Mouse (Mus musculus): ENCODE data around the gene Ric3. TPM values are rescaled to one million over a fixed set of nuclear protein-coding genes. Genes with fewer than 3 reads are reported as not detected.

Gene Ric3
- polyA plus RNA-seq, 1 experiment from 2014 or later: 3.4 TPM

GRCm38 (mm10) chr7:109016378-109016923, 66.7 kb downstream of the Ric3 start:
- 42% methylated on average over 5 of the region's 5 CpGs for WGBS
- H3K4me2 ChIP-seq (replicated peaks): no peak overlapping the region
- no peak overlapping the region for H3K27ac ChIP-seq (replicated peaks)
- H3K36me3 ChIP-seq: no peaks in the 10 kb centered on the region
- peaks cover 3% of the 10 kb centered on the region for H3K4me1 ChIP-seq
- peaks cover 17% of the 10 kb centered on the region for H3K27me3 ChIP-seq
- 0 out of 2 replicates have a peak, but pooled peaks have one; percentile 51 for ATAC-seq (ENCODE audit: insufficient number of reproducible peaks, low FRiP score, low TSS enrichment, low read depth)
- H3K9ac ChIP-seq: no peak overlapping the region
- H3K4me3 ChIP-seq (replicated peaks): no peak overlapping the region
- H3K9me3 ChIP-seq (replicated peaks): no peaks in the 10 kb centered on the region

GRCm38 (mm10) chr7:109014851-109015250, 68.3 kb downstream of the Ric3 start:
- ATAC-seq (ENCODE audit: insufficient number of reproducible peaks, low FRiP score, low TSS enrichment, low read depth): no peak
- Histone ChIP-seq H3K27ac (replicated peaks) (no peak overlapping the region), H3K9ac (no peak overlapping the region), H3K4me2 (replicated peaks) (no peak overlapping the region), H3K9me3 (replicated peaks) (no peaks in the 10 kb centered on the region), H3K4me3 (replicated peaks) (no peak overlapping the region), H3K27me3 (peaks cover 33% of the 10 kb centered on the region), H3K36me3 (no peaks in the 10 kb centered on the region), H3K4me1 (peaks cover 14% of the 10 kb centered on the region)
- WGBS: 64% methylated on average over 7 of the region's 7 CpGs

GRCm38 (mm10) chr7:109012998-109013625, 70.0 kb downstream of the Ric3 start:
- ATAC-seq (ENCODE audit: insufficient number of reproducible peaks, low FRiP score, low TSS enrichment, low read depth): no peak
- Histone ChIP-seq H3K4me1 (peaks cover 14% of the 10 kb centered on the region), H3K27ac (replicated peaks) (no peak overlapping the region), H3K9ac (no peak overlapping the region), H3K9me3 (replicated peaks) (no peaks in the 10 kb centered on the region), H3K4me3 (replicated peaks) (no peak overlapping the region), H3K4me2 (replicated peaks) (no peak overlapping the region), H3K27me3 (peaks cover 41% of the 10 kb centered on the region), H3K36me3 (no peaks in the 10 kb centered on the region)
- WGBS: 41% methylated on average over 4 of the region's 4 CpGs

DNA sequence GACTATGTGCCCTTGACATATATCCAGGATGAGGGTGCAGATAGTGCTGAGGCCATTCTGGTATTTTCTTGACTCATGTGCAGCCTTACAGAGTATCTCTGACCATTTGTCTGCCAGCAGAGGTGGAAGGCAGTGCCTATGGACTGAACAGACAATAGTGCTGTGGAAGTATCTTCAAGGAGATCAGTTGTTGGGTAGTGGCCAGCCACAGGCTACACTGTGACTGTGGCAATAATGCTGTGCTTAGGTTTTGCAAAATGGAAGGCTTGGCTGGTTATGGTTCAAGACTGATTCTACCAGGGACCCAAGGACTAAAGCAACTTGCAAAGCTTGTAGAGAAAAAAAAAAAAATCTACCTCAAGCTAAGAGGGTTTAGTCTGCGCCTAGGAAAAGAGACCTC, 70.6 kb downstream of the Ric3 start:
- Histone ChIP-seq H3K9ac (no peak overlapping the region), H3K27me3 (peaks cover 41% of the 10 kb centered on the region), H3K9me3 (replicated peaks) (no peaks in the 10 kb centered on the region), H3K4me2 (replicated peaks) (no peak overlapping the region), H3K36me3 (no peaks in the 10 kb centered on the region), H3K4me1 (peaks cover 14% of the 10 kb centered on the region), H3K4me3 (replicated peaks) (no peak overlapping the region), H3K27ac (replicated peaks) (no peak overlapping the region)
- WGBS: 85% methylated on average over 1 of the region's 1 CpGs
- ATAC-seq (ENCODE audit: insufficient number of reproducible peaks, low FRiP score, low TSS enrichment, low read depth): no peak

DNA sequence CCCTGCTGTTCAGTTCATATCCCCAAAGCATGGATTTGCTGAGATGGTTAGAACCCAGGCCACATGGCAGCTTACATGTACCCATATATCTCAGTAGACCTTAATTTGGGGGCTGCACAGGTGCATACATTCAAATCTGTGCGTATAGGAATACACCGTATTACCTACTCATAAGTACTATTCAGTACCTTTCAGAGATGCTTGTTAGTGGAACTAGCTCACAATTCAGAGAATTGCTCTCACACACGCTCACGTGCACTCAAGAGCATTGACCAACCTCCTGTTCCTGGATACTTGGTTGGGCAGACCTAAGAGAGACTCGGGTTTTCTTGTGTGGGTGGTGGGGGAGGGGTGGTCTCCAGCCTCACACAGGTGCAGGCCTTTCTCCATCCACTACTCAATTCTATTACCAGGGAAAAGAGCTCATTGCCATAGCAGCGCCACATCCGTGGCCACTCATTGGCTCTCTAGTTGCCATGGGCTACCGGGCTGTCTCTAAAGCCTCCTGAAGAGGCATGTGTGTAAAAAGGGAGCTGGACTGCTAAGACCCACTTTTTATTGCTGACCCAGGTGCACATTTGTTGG, 71.4 kb downstream of the Ric3 start:
- H3K9me3 ChIP-seq (replicated peaks): no peaks in the 10 kb centered on the region
- peak overlapping the region; percentile 60 for H3K4me3 ChIP-seq (replicated peaks)
- no peak for ATAC-seq (ENCODE audit: insufficient number of reproducible peaks, low FRiP score, low TSS enrichment, low read depth)
- peak overlapping the region; percentile 95 for H3K4me2 ChIP-seq (replicated peaks)
- H3K9ac ChIP-seq: no peak overlapping the region
- H3K36me3 ChIP-seq: no peaks in the 10 kb centered on the region
- WGBS: 51% methylated on average over 8 of the region's 8 CpGs
- peaks cover 41% of the 10 kb centered on the region for H3K27me3 ChIP-seq
- peaks cover 14% of the 10 kb centered on the region for H3K4me1 ChIP-seq
- no peak overlapping the region for H3K27ac ChIP-seq (replicated peaks)

DNA sequence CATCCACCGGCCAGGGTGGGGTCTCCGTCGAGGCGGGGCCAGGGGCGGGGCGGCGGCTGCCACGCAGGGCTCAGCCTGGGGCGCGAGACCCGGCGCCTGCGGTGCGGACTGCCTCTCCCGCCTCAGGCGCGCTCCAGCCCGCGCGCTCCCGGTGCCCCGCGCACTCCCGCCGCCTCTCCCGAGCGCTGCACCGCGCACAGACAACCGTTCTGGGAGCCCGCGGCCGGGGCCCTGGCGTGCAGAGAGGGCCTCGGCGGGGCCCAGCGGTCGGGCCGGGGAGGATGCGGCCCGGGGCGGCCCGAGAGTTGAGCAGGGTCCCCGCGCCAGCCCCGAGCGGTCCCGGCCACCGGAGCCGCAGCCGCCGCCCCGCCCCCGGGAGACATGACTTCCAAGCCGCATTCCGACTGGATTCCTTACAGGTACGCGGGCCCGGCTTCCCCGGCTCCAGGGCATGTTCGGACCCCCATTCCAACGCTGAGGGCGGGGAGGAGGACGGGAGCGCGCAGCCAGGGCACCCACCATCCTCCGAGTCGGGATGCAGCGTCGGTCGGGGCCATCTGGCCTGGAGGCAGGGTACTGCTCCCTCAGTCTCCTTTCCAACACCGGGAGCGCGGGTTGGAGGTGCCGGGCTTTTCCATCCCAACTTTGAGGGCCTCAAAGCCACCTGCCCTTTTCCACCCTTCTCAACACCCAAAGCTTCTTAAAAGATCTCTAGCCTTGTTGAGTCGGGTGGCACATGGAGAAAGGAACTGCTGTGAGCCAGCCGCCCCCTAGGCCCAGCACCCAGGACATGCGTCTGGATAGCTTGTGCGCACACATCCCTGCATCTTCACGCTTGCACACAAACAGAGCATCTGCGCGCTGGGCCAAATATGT, 72.2 kb downstream of the Ric3 start:
- H3K27ac ChIP-seq (replicated peaks): no peak overlapping the region
- H3K36me3 ChIP-seq: no peaks in the 10 kb centered on the region
- H3K4me3 ChIP-seq (replicated peaks): peak overlapping the region; percentile 60
- WGBS: 3% methylated on average over 66 of the region's 82 CpGs
- no peaks in the 10 kb centered on the region for H3K9me3 ChIP-seq (replicated peaks)
- peak; percentile 64; the same call in 1 of the 2 replicates for ATAC-seq (ENCODE audit: insufficient number of reproducible peaks, low FRiP score, low TSS enrichment, low read depth)
- peak overlapping the region; percentile 33 for H3K9ac ChIP-seq
- H3K4me2 ChIP-seq (replicated peaks): peak overlapping the region; percentile 95
- H3K4me1 ChIP-seq: peaks cover 14% of the 10 kb centered on the region
- peaks cover 41% of the 10 kb centered on the region for H3K27me3 ChIP-seq

DNA sequence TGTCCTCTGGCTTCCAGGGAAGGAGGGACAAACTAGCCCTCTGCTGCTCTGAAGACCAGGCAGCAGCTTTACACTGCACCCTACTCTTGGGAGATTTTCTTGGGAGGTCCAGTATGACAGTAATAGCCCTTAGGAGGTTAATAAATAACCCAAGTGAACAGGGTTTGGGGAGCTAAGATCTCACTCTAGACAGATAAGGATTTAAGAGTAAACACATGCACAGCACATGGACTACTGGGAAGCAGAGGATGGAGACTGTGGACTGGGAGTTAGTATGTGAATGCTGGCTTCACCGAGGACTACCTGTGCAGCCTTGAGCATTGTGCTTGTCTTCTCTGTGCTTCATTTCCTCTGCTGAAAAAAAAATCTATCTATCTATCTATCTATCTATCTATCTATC, 73.9 kb downstream of the Ric3 start:
- Histone ChIP-seq H3K9me3 (replicated peaks) (no peaks in the 10 kb centered on the region), H3K36me3 (no peaks in the 10 kb centered on the region), H3K4me3 (replicated peaks) (no peak overlapping the region), H3K9ac (no peak overlapping the region), H3K4me1 (peaks cover 14% of the 10 kb centered on the region), H3K4me2 (replicated peaks) (no peak overlapping the region), H3K27ac (replicated peaks) (no peak overlapping the region), H3K27me3 (peaks cover 41% of the 10 kb centered on the region)
- no peak for ATAC-seq (ENCODE audit: insufficient number of reproducible peaks, low FRiP score, low TSS enrichment, low read depth)
- 96% methylated on average over 1 of the region's 1 CpGs for WGBS

DNA sequence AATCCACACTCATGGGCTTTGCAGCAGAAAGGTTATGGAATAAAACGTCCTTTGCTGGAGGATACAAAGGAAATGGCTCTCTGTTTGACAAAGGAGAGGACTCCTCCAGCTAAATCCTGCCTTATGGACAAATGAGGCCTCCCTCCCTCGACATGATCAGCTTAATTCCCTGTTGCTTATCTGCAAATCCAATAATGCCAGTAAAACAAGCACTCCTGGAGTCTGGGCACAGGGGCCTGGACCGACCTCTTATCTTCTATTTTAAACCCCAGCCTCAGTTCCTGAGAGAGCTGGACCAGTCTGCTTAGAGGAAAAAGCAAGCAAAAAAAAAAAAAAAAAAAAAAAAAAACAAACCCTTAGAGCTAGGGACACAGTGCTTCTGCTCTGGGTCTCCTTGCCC, 79.5 kb downstream of the Ric3 start:
- ATAC-seq (ENCODE audit: insufficient number of reproducible peaks, low FRiP score, low TSS enrichment, low read depth): no peak
- Histone ChIP-seq H3K36me3 (no peaks in the 10 kb centered on the region), H3K9ac (no peak overlapping the region), H3K27ac (replicated peaks) (no peak overlapping the region), H3K4me2 (replicated peaks) (no peak overlapping the region), H3K4me3 (replicated peaks) (no peak overlapping the region), H3K4me1 (no peaks in the 10 kb centered on the region), H3K9me3 (replicated peaks) (no peaks in the 10 kb centered on the region), H3K27me3 (no peaks in the 10 kb centered on the region)
- WGBS: 24% methylated on average over 3 of the region's 3 CpGs

DNA sequence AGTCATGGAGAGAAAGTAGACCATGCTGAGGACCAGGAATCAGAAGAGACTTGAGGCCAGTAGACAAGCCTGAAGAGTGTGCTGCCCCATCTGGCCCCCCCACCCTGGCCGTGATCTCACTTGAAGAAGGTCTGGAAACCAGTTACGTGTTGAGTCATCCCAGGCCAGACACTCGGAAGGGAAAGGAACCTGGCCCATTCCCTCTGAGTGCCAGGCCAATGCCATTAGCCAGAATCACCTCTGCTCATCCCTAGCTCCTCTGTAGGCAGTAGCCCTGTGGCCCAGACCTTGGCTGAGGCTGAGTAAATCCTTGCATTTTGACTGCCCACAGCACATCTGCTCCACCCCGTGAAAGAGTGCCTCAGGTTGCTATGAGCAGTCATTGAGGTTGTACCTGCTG, 81.2 kb downstream of the Ric3 start:
- 76% methylated on average over 4 of the region's 4 CpGs for WGBS
- ATAC-seq (ENCODE audit: insufficient number of reproducible peaks, low FRiP score, low TSS enrichment, low read depth): no peak

GRCm38 (mm10) chr7:109000315-109000954, 82.7 kb downstream of the Ric3 start:
- ATAC-seq (ENCODE audit: insufficient number of reproducible peaks, low FRiP score, low TSS enrichment, low read depth): no peak
- Histone ChIP-seq H3K27me3 (no peaks in the 10 kb centered on the region), H3K4me3 (replicated peaks) (no peak overlapping the region), H3K27ac (replicated peaks) (no peak overlapping the region), H3K36me3 (no peaks in the 10 kb centered on the region), H3K4me2 (replicated peaks) (no peak overlapping the region), H3K4me1 (no peaks in the 10 kb centered on the region), H3K9ac (no peak overlapping the region), H3K9me3 (replicated peaks) (no peaks in the 10 kb centered on the region)
- 43% methylated on average over 4 of the region's 4 CpGs for WGBS

More for the DNA sequence above, 81.2 kb downstream of the Ric3 start:
- Histone ChIP-seq H3K27ac (replicated peaks) (no peak overlapping the region), H3K9ac (no peak overlapping the region), H3K36me3 (no peaks in the 10 kb centered on the region), H3K9me3 (replicated peaks) (no peaks in the 10 kb centered on the region), H3K27me3 (no peaks in the 10 kb centered on the region), H3K4me1 (no peaks in the 10 kb centered on the region), H3K4me3 (replicated peaks) (no peak overlapping the region), H3K4me2 (replicated peaks) (no peak overlapping the region)

GRCm38 (mm10) chr7:108996156-108996555, 87.0 kb downstream of the Ric3 start:
- Histone ChIP-seq H3K4me3 (replicated peaks) (no peak overlapping the region), H3K36me3 (no peaks in the 10 kb centered on the region), H3K27ac (replicated peaks) (no peak overlapping the region), H3K9me3 (replicated peaks) (no peaks in the 10 kb centered on the region), H3K4me2 (replicated peaks) (no peak overlapping the region), H3K27me3 (no peaks in the 10 kb centered on the region), H3K4me1 (no peaks in the 10 kb centered on the region), H3K9ac (no peak overlapping the region)
- ATAC-seq (ENCODE audit: insufficient number of reproducible peaks, low FRiP score, low TSS enrichment, low read depth): no peak
- 48% methylated on average over 6 of the region's 6 CpGs for WGBS

Measured in embryonic facial prominence, embryonic 15.5 days (tissue).